Mouse (Mus musculus) urinary bladder, postnatal 36 days (tissue): ENCODE data around the gene Mymx.

ENCODE experiments used
- DNase-seq, 2 experiments: peaks; one replicate each; pipeline ENCODE4 v3.0.0; 2022; ENCODE audit warnings: low spot score in 2 of 2, mixed read lengths in 1 of 2

The Mymx gene

DNA sequence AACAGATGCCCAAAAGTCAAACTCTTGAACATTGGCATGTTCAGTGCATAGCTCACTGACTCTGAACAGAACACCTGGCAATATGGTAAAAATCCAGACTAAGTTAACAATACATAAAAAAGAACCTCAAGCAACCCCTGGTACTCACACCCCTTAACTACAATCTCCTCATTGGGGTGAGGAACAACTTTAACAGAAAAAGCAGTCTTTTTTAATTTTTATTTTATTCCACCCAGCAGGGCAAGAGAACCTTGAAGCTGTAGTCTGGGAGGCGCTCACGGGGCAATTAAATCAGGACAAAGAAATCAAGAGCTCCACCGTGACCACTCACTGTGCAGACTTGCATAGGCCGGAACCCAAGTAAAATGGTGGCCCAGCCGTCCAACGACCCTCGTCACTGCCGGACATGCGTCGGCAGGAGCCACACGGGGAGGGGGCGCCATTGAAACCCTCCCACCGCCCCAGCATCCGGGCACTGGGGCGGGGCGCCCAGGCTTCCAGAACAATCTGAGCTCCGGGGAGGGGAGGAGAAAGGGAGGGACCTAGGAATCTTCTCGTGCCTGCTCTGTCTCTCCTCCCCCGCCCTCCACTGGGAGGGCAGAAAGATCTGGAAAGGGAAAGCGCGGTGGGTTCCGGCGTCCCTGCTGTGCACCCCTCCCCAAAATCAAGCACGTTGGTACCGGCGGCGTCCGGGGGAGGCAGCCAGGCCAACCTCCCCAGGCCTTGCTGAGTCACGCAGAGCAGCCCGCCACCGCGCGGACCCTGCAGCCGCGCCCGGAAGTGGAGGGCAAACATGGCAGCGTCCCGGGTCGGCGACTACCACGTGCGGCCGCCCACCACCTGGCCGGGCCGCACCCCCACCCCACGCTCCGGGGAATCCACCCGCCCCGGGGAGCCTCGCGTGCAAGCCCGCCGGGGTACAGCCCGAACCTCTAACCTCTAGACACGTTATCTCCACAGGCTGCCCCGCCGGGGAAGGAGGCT, 29.5 kb downstream of the Mymx start:
- peak; percentile 66 to 70 for DNase-seq

DNA sequence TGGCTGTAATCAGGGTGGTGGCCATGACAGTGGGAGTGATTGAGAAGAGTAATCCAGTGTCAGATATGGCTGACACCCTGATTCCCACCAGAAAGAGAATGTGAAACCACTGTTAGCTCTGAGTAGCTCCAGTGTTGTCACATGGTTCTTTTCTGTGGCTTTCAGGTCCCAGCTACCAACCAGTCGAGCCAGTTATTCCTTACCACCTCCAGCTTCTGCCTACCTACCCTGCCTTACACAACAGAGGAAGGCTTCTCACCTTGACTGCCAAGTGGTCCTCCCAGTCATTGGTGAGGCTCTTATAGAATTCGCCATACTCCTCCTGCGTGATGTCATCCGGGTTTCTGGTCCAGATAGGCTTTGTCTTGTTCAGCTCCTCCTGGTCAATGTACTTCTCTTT, 31.9 kb downstream of the Mymx start:
- no peak for DNase-seq

DNA sequence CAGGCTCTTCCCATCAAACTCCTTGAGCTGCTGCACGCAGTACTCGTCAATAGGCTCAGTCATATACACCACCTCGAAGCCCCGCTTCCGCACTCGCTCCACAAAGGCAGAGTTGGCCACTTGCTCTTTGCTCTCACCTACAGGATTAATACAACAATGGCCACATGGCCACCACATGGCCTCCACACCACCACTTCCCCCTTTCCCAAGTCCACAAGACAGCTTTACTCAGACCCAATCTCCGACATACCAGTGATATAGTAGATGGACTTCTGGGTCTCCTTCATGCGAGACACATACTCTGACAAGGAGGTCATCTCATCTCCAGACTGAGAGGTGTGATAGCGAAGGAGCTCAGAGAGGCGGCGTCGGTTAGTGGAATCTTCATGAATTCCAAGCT, 32.9 kb downstream of the Mymx start:
- DNase-seq = no peak

DNA sequence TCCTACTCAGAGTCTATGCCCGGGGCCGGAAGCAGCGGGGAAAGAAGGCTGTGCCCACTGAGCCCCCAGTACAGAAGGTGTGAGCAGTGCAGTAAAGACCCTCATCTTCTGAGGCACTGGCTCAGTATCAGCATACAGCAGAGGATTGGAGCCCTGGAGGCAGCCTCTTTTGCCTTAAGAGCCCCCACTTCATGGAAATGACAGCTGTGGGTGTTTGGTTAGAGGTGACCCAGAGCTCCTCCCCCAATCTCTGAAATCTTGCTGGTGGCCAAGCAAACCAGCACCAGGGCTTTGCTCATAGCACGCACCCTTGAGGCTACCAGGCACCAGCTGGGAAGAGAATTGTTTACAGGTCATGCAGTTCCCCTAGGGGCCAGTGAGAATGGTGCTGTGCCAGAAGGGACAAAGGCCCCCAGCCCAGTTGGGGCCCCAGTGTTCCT, 34.7 kb downstream of the Mymx start:
- no peak for DNase-seq

DNA sequence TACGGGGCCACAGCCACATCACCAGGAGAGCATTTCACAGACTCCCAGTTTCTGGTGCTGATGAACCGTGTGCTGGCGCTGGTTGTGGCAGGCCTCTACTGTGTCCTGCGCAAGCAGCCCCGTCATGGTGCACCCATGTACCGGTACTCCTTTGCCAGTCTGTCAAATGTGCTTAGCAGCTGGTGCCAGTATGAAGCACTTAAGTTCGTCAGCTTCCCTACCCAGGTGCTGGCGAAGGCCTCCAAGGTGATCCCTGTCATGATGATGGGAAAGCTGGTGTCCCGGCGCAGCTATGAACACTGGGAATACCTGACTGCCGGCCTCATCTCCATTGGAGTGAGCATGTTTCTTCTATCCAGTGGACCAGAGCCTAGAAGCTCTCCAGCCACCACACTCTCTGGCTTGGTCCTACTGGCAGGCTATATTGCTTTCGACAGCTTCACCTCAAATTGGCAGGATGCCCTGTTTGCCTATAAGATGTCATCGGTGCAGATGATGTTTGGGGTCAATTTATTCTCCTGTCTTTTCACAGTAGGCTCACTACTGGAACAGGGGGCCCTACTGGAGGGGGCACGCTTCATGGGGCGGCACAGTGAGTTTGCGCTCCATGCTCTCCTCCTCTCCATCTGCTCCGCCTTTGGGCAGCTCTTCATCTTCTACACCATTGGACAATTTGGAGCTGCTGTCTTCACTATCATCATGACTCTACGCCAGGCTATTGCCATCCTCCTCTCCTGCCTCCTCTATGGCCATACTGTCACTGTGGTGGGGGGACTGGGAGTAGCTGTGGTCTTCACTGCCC, 35.3 kb downstream of the Mymx start:
- no peak for DNase-seq

- DNase-seq = no peak
Observed at GRCm38 (mm10) chr17:45566031-45566359, 35.9 kb downstream of the Mymx start.

DNA sequence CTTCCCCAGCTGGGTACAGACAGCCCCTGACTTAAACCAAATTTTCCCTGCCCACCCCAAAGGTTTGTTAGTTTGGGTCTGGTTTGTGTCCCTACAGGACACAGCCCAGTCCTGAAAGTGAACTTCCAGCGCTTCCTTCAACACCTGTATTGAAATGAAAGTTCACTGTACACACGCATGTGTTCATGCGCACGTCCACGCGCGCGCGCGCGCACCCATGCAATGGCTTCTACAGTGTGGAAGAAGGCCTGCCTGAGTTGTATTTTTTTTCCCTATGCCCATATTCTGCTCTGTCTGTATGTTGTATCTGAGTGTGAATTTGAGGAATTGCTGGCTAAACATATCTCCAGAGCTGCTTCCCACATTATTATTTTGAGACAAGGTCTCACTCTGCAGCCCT, 36.8 kb downstream of the Mymx start:
- DNase-seq = no peak

GRCm38 (mm10) chr17:45564531-45565084, 37.3 kb downstream of the Mymx start:
- no peak for DNase-seq

DNA sequence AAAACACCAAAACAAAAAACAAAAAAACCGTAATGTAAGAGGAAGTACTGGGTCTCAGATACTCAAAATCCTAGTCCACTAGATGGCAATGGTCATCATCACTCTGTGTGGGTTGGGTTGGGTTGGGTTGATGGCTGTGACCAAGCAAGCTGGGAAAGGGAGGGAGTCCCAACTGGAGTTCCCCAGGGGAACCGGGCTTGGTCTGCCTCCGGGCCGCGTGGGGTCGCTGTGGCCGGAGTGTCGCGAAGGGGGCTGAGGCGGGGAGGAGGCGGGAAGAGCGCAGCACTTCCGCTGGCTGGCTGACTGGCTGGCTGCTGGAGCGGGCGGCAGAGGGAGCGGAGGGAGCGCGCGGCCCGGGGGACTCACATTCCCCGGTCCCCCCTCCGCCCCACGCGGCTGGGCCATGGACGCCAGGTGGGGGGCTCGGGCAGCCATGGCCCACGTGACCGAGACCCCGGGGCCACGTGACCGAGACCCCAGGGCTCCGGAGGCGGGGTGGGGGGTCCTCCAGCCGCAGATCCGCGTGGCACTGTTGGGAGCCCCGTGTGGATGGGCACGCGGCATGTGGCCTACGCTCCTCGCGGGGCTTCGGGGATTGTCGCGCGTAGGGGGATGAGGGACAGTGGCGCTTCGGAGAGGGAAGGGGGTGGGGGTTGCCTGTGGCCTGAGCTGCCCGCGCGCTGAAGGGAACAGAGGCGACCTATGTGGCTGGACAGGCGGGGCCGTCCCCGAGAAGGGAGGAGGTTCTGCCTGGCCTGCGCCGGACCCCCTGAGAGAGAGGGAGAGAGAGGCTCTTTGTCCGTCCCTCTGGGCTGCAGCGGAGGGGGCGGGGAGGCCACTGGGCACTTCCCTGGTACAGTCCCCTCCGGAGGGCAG, 38.0 kb downstream of the Mymx start, which contains the start of gene Slc35b2:
Slc35b2 (plus strand) TSS at position 220 of the 876 bp plus-strand sequence.
- DNase-seq = peak; percentile 89 to 94

- no peak for DNase-seq
Observed at GRCm38 (mm10) chr17:45563216-45563615, 38.7 kb downstream of the Mymx start.

DNA sequence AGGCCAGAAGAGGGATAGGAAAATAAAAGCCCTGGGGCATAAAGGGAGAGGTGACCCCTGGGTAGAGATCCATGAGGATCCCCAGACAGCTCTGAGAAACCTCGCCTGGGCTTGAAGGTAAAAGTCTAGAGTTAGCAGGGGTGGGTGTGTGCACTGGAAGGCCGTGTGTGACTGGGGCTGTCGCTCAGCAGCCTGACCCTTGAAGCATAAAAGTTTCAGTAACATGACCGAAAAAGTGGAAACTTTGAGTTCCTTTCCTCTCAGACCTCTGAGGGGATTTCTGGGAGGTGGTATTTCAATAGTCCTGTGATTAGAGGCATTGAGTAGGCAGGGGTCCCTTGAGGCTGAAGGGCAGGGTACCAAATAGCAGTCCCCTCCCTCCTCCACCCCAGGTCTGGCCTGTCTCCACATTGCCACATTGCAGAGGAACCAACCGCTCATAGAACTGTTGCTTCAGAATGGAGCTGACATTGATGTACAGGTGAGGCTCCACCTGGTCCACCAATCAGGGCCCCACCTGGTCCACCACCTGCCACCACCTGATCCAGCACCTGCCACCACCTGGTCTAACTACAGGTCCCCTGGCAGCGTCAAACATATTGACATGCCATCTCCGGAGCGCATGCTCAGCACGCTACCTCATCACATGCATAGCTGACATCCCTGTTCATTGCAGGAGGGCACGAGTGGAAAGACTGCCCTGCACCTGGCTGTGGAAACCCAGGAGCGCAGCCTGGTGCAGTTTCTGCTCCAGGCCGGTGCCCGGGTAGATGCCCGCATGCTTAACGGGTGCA, 42.0 kb downstream of the Mymx start:
- DNase-seq = no peak

DNA sequence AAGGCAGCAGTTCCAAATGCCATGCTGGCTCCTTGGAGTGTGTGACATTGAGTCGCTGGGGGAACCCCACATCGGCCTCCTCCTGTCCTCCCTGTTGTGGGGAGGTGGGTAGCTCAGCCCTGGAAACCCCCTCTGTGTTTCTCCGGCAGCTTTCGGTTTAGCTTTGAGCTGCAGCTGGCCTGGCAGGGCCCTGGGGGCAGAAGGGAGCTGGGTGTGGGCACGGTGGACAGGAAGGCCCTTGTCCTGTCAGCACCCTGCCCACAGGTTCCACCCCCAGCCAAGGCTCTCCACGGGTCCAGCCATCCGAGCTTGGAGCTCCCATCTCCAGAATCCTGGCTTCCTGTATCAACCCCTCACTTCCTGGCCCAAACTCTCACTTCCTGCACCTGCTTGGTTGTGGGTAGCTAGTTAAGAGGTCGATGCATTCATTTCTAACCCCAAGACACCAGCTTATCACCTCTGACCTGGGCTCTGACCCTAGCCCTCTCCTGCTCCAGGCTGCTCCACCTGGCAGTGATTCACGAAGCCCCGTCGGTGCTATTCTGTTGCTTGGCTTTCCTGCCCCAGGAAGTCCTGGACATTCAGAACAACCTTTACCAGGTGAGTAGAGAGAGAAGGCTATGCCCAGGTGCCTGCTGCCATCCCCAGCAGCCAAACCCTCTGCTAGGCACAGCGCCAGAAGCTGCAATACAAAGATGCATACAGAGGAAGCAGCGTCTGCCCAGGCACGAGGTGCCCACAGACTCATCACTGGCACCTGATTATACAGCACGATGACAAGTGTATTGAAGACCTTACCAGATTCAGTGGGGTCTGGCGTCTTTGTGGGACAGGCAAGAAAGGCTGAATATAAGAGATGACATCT, 43.7 kb downstream of the Mymx start:
- DNase-seq = no peak

DNA sequence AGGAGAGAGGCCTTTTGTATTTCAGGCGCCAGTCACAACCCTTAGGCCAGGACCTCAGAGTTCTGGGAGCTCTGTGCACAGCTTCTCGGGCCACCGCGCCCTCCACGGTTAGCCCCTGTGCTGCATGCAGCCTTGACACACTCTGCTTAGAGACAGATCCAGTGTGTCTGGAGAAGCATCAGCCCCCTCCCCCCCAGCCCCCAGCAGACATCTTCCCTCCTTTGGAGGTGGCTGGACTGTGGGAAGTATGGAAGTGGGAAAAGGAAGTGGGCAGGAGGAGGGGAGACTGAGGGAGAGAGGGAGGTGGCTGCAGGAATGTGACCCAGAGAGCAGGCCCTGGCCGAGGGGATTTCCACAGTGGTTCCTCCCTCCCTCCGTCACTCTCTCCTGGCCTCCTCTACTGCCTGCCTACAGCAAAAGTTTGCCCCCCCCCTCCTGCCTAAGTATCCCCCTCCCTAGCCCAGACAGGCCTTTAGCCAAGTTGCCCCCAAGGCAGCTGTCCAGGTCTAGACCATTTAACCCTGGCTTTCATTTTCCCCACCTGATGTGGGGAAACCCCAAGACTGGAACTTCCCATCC, 44.6 kb downstream of the Mymx start:
- DNase-seq = no peak

DNA sequence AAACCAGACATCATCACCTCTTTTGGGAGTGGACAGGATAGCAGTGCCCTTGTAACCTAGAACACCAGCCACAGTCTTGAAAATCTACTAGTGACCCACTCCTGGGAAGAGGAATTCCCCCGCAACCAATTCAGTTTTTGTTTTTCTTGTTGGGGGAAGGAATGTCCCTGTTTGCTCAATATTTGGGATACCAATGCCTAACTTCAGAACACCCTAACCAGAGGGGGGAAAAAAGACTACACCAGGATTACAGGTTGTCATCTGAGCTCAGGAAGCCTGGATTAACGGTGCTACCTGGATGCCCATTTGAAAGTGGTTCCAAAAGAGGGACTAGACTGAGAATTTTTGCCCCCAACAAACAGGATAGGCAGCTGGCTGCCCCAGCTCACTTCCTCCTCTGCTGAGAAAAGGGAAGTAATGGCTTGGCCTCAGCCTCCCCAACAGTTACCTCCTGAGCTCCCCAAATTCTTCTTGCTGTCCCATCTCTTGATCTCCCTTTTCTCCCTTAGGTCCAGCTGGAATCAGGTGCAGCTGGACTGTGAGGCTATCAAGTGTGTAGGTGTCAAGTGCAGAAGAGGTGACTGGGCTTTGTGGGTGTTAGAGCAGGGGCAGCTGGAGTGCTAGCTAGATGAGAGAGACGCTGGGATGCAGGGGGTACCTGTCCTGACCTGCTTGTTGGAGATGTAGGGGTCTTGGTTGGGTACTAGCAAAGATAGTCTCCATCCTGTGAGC, 45.2 kb downstream of the Mymx start:
- no peak for DNase-seq

DNA sequence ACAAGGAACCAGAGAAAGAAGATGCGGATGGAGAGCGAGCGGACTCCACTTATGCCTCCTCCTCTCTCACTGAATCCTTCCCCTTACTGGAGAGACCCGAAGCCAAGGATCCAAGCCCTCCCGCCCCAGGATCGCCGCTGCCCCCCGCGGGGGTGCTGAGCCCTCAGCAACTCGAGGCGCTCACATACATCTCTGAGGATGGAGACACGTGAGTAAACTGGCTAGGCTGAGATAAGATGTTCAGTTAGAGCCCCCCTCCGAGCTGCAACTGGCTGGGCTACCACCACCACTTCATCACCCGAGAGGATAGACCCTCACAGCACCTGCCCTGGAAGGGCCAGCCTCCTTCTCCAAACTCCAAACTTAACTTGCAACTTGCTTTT, 45.8 kb downstream of the Mymx start:
- DNase-seq = no peak

GRCm38 (mm10) chr17:45555452-45556106, 46.3 kb downstream of the Mymx start, which contains the start of gene Nfkbie:
Nfkbie (plus strand) TSS chr17:45555703.
- peak; percentile 93 to 94 for DNase-seq

DNA sequence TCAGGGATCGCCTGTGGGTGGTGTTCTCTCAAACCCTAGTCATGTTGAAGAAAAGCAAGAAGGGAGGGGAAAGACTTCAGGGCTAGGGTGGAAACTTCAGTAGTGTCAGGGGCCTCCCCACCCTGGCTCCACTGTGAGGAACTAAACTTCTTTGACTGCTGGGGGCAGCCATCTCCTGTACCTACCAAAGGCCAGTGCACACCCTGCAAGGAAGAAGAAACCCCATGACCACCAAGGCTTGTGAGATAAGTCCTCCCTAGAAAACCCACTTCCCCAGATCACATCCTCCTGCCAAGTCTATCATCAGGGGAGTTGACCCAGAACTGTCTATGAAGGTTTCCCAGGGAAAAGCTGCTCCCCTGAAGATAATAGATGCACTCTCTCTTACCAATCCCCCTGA, 47.5 kb downstream of the Mymx start:
- no peak for DNase-seq

DNA sequence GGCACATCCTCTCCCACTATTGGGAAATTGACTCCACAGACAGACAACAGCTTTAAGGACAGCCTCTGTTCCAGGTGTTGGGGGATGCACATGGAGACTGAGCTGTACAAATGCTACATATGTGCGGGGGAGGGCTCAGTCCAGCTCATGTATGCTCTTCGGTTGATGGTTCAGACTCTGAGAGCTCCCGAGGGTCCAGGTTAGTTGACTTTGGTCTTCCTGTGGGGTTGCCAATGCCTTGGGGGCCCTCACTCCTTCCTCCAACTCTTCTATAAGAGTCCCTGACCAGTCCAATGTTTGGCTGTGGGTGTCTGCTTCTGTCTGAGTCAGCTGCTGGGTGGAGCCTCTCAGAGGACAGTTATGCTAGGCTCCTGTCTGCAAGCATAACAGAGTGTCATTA, 48.8 kb downstream of the Mymx start:
- DNase-seq = no peak
